Mouse (Mus musculus) midbrain, embryonic 16.5 days (tissue): ENCODE data around the gene Hivep1. TPM values are rescaled to one million over a fixed set of nuclear protein-coding genes. Genes with fewer than 3 reads are reported as not detected.

Source experiments
- ATAC-seq: fragments of 200-750 bp; cut with Nextera tagmentation; 2 replicates; pipeline ENCODE4 v1.8.0; 2017; ENCODE audit warnings: moderate TSS enrichment
- H3K27ac ChIP-seq: fragments of 300-500 bp; sonication (generic); 2 replicates; pipeline ENCODE4 v1.5.1; 2014; ENCODE audit warnings: mild to moderate bottlenecking, low read length, mixed read lengths
- H3K27me3 ChIP-seq: fragments of 300-500 bp; sonication (generic); 2 replicates; pipeline ENCODE4 v1.6.1; 2014; ENCODE audit warnings: low read depth, low read length, mixed read lengths; ENCODE audit not compliant: control insufficient read depth, insufficient read depth
- H3K36me3 ChIP-seq: fragments of 300-500 bp; sonication (generic); 2 replicates; pipeline ENCODE4 v1.6.1; 2014; ENCODE audit warnings: mild to moderate bottlenecking, low read length, moderate library complexity, mixed read lengths; ENCODE audit not compliant: control insufficient read depth, insufficient read depth
- H3K4me1 ChIP-seq: fragments of 300-500 bp; sonication (generic); 2 replicates; pipeline ENCODE4 v1.6.1; 2014; ENCODE audit warnings: mild to moderate bottlenecking, low read length, mixed read lengths; ENCODE audit not compliant: control insufficient read depth, insufficient read depth
- H3K4me2 ChIP-seq: fragments of 300-500 bp; sonication (generic); 2 replicates; pipeline ENCODE4 v1.6.1; 2014; ENCODE audit warnings: mild to moderate bottlenecking, low read length, mixed read lengths
- H3K4me3 ChIP-seq: fragments of 300-500 bp; sonication (generic); 2 replicates; pipeline ENCODE4 v1.5.1; 2014; ENCODE audit warnings: low read depth, mild to moderate bottlenecking, low read length, moderate library complexity, mixed read lengths
- H3K9ac ChIP-seq: fragments of 300-500 bp; sonication (generic); 2 replicates; pipeline ENCODE4 v1.6.1; 2014; ENCODE audit warnings: low read depth, low read length, mixed read lengths
- H3K9me3 ChIP-seq: fragments of 300-500 bp; sonication (generic); replicated peaks from 2 replicates; pipeline ENCODE4 v1.6.1; 2014; ENCODE audit warnings: mild to moderate bottlenecking, low read length, mixed read lengths; ENCODE audit not compliant: control insufficient read depth, poor library complexity, severe bottlenecking
- WGBS: fragments of 180-500 bp; shearing (Covaris S2); extraction: QIAGEN DNeasy Blood & Tissue Kit; methylation state at CpG from one replicate; pipeline ENCODE4 v1.1.7; 2014; 5-methylcytosine and 5-hydroxymethylcytosine counted together
- polyA plus RNA-seq: library from polyadenylated mRNA; unstranded; fragments of >200 nt; fragmentation: Nextera tagmentation; extraction: Ambion mirVana; gene quantifications from 2 replicates; pipeline ENCODE4 v1.2.1, GENCODE M21; 2015

Hivep1 gene
- polyA plus RNA-seq, 1 experiment from 2014 or later, result 16.0 TPM

DNA sequence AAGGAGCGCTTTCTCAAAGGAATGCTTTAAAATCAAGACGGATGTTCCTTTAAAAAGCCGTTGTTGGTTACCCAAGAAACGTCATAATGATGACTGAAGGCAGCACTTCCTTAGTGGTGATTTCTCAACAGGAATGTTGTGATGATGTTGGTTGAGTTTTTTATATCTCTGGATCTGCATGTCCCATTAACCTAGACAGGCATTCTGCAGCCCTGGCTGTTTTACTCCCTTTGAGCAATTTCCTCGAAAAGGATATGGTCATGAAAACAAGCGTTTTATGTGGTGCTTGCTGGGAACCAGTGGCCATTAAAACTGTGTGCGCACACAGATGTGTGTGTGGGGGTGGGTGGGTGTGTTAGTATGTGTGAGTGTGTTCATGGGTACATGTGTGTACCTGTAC lies 170.6 kb downstream of the Hivep1 start:
- Histone ChIP-seq H3K36me3 (no peaks in the 10 kb centered on the region), H3K4me1 (no peaks in the 10 kb centered on the region), H3K9me3 (no peaks in the 10 kb centered on the region), H3K4me2 (no peak overlapping the region), H3K27me3 (no peaks in the 10 kb centered on the region), H3K4me3 (no peak overlapping the region), H3K9ac (no peak overlapping the region), H3K27ac (no peak overlapping the region)
- no peak for ATAC-seq
- WGBS, result 96% methylated on average over 7 of the region's 7 CpGs

DNA sequence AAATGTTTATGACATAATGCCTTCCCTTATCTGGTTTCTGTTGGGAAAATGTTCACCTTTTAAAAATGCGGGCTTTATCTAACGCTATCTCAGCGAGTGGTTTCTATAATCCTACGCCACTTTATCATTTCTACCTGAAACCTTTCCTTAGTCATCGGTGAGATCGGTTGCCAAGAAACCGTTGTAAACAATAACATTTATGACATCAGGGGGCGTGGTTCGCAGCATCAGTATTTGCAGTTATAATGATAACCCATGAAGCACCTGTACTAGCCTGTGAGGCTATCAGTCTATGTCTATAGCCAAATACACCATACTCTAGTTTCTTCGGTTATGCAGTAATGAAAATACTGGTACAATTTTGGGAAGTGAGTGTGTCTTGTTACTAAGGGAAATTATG lies 177.0 kb downstream of the Hivep1 start:
- Histone ChIP-seq H3K4me2 (no peak overlapping the region), H3K9ac (no peak overlapping the region), H3K9me3 (no peaks in the 10 kb centered on the region), H3K4me1 (no peaks in the 10 kb centered on the region), H3K27me3 (no peaks in the 10 kb centered on the region), H3K36me3 (no peaks in the 10 kb centered on the region), H3K27ac (no peak overlapping the region), H3K4me3 (no peak overlapping the region)
- ATAC-seq, result no peak
- WGBS, result 94% methylated on average over 10 of the region's 10 CpGs

DNA sequence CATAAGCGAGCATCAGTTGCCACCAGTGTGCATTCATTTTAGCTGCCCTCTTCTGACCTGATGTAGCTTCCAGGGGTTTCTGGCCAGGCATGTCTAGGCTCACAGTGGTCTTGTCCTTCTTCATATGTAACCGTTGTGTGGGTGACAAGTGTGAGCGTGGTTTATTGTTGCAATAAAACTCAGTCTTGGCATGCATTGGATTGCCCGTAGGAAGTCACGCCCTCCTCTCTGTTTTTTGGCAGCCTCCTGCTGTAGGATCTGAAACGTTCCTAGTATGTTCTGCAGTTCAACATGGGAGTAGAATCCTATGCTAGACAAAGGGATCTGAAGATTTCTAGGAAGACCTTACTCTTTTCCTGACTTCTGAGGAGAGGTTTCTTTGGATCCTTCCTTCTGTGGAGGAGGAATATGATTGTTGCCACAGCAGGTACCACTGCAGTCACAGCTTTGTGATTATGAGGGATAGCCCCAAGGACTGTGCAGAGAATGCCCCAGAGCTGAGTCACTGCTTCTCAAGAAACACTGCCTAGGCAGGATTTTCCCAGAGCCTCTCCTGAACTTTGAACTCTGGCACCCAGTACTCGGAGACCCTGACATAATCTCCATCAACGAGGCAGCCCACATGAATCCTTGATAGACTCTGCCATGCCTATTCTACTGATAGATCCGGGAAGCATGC lies 182.1 kb downstream of the Hivep1 start:
- Histone ChIP-seq H3K36me3 (no peaks in the 10 kb centered on the region), H3K27ac (no peak overlapping the region), H3K27me3 (no peaks in the 10 kb centered on the region), H3K9me3 (no peaks in the 10 kb centered on the region), H3K4me3 (no peak overlapping the region), H3K4me1 (no peaks in the 10 kb centered on the region), H3K4me2 (no peak overlapping the region), H3K9ac (no peak overlapping the region)
- ATAC-seq, result no peak
- 74% methylated on average over 9 of the region's 9 CpGs for WGBS

DNA sequence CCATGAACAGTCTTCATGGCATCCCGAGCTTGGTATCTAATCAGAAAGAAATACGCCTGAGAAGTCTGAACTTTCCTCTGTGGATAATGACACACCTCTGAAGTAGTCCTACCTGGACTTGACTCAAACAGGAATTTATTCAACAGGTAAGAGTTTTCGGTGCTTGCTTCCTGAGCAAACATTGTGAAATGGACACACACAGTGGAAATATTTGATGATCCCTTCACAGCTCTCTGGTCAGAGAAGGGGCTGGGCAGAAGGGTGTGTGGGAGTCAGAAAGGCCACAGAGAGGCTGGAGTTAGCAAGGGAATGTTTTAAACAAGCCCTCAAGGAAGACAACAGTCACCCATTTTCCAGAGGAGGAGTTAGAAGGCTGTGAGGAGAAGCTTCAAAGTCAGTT lies 186.7 kb downstream of the Hivep1 start:
- H3K4me3 ChIP-seq, result no peak overlapping the region
- H3K9me3 ChIP-seq, result no peaks in the 10 kb centered on the region
- H3K27ac ChIP-seq, result no peak overlapping the region
- WGBS, result 94% methylated on average over 3 of the region's 3 CpGs
- H3K4me2 ChIP-seq, result no peak overlapping the region
- no peaks in the 10 kb centered on the region for H3K27me3 ChIP-seq
- no peaks in the 10 kb centered on the region for H3K36me3 ChIP-seq
- H3K9ac ChIP-seq, result no peak overlapping the region
- H3K4me1 ChIP-seq, result no peaks in the 10 kb centered on the region
- ATAC-seq, result no peak

DNA sequence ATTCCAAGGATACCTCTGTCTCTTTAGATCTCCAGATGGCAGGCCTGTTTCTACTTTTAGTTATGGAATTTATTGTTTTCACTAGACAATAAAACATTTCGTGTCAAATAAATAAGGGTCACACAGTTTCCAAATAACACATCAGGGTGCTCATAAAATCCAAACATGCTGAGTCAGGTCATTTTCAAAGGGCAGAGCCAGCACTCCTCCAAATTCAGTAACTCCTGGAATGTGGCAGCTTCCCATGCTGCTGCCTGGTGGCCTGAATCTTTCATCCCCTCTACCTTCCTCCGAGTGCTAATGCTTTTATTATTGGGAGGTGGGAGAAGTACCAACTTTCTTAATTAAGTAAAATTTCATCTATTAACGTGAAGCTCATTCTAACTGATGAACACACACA lies 190.3 kb downstream of the Hivep1 start:
- no peaks in the 10 kb centered on the region for H3K27me3 ChIP-seq
- H3K9me3 ChIP-seq, result no peaks in the 10 kb centered on the region
- no peaks in the 10 kb centered on the region for H3K36me3 ChIP-seq
- WGBS, result 21% methylated on average over 3 of the region's 3 CpGs
- ATAC-seq, result no peak
- H3K4me1 ChIP-seq, result no peaks in the 10 kb centered on the region; the same call in 1 of the 2 replicates
- no peak overlapping the region for H3K4me2 ChIP-seq
- H3K27ac ChIP-seq, result no peak overlapping the region
- H3K9ac ChIP-seq, result no peak overlapping the region
- H3K4me3 ChIP-seq, result no peak overlapping the region

Other genes with a start within 250 kb of the Hivep1 start
- not detected in 2 replicates for gene Adtrp, start 204.3 kb upstream of the Hivep1 start, polyA plus RNA-seq
- 1.9 and 2.9 TPM in 2 replicates for gene Edn1, start 249.5 kb downstream of the Hivep1 start, polyA plus RNA-seq